Mouse (Mus musculus): ENCODE results near the gene Cyp2s1. TPM values are rescaled to one million over a fixed set of nuclear protein-coding genes. Genes with fewer than 3 reads are reported as not detected.

The Cyp2s1 gene
- total and polyA plus RNA-seq, 3 experiments = not detected

- no peaks in the 10 kb centered on the region for H3K79me2 ChIP-seq (ENCODE audit: control insufficient read depth, insufficient read depth, low read length, poor library complexity)
- H3K27ac ChIP-seq (ENCODE audit: control insufficient read depth, low read depth, low read length) = no peak overlapping the region
- no peak for DNase-seq (ENCODE audit: low read depth, low spot score)
- no peak overlapping the region for H3K9ac ChIP-seq (ENCODE audit: control insufficient read depth, low read depth, low read length, poor library complexity, severe bottlenecking)
- no peaks in the 10 kb centered on the region for H3K36me3 ChIP-seq (ENCODE audit: control insufficient read depth in 1 of 2, insufficient read depth in 2 of 2, low read length in 2 of 2)
- no peak for TF ChIP-seq MXI1 (IDR thresholded peaks at IDR 0.05; ENCODE audit: low read depth, low read length)
- no peak for TF ChIP-seq ZMIZ1 (IDR thresholded peaks at IDR 0.05; ENCODE audit: low read depth, low read length)
- no peak for TF ChIP-seq GATA1 (IDR thresholded peaks at IDR 0.05; ENCODE audit: low read depth, low read length)
- no peak for TF ChIP-seq TCF12 (IDR thresholded peaks at IDR 0.05; ENCODE audit: low read depth, low read length)
- no peak for TF ChIP-seq ZNF384 (IDR thresholded peaks at IDR 0.05; ENCODE audit: low read depth, low read length)
- no peak for TF ChIP-seq CHD1 (IDR thresholded peaks at IDR 0.05; ENCODE audit: low read depth, low read length)
- no peak for TF ChIP-seq RAD21 (IDR thresholded peaks at IDR 0.05; ENCODE audit: low read depth, low read length)
- TF ChIP-seq NRF1 (IDR thresholded peaks at IDR 0.05; ENCODE audit: insufficient read depth, low read depth, low read length, poor library complexity, severe bottlenecking) = no peak
- no peak for TF ChIP-seq POLR2AphosphoS5 (IDR thresholded peaks at IDR 0.05; ENCODE audit: borderline replicate concordance, low read depth, low read length)
- TF ChIP-seq SMC3 (IDR thresholded peaks at IDR 0.05; ENCODE audit: low read depth, low read length) = no peak
- no peak for TF ChIP-seq MAFK (IDR thresholded peaks at IDR 0.05; ENCODE audit: borderline replicate concordance, low read depth, low read length)
- no peak for TF ChIP-seq BHLHE40 (IDR thresholded peaks at IDR 0.05; ENCODE audit: borderline replicate concordance, low read depth, low read length)
- no peak for TF ChIP-seq MAX (IDR thresholded peaks at IDR 0.05; ENCODE audit: low read length)
- TF ChIP-seq ZC3H11A (IDR thresholded peaks at IDR 0.05; ENCODE audit: low read depth, low read length) = no peak
- no peak for TF ChIP-seq MEF2A (IDR thresholded peaks at IDR 0.05; ENCODE audit: extremely low read depth, insufficient replicate concordance, low read depth, low read length, poor library complexity, severe bottlenecking)
- TF ChIP-seq CTCF (IDR thresholded peaks at IDR 0.05 in 2 of 3, conservative IDR thresholded peaks at IDR 0.05 in 1 of 3; ENCODE audit: control insufficient read depth in 1 of 3, insufficient read depth in 1 of 3, low read depth in 2 of 3, low read length in 3 of 3, poor library complexity in 1 of 3, severe bottlenecking in 1 of 3) = no peak
- no peak for TF ChIP-seq ZKSCAN1 (IDR thresholded peaks at IDR 0.05; ENCODE audit: low read depth, low read length)
- TF ChIP-seq USF2 (IDR thresholded peaks at IDR 0.05; ENCODE audit: borderline replicate concordance in 1 of 2, insufficient read depth in 1 of 2, low read depth in 1 of 2, low read length in 2 of 2) = no peak
- no peaks in the 10 kb centered on the region for H3K4me1 ChIP-seq (ENCODE audit: control insufficient read depth in 1 of 2, insufficient read depth in 2 of 2, low read length in 2 of 2)
- no peaks in the 10 kb centered on the region for H3K27me3 ChIP-seq (ENCODE audit: control insufficient read depth in 1 of 2, insufficient read depth in 2 of 2, low read length in 2 of 2)
- no peak overlapping the region for H3K4me3 ChIP-seq (ENCODE audit: control insufficient read depth in 1 of 2, insufficient read depth in 1 of 2, low read depth in 2 of 2, low read length in 2 of 2)
- H3K9me3 ChIP-seq (replicated peaks; ENCODE audit: insufficient read depth, low read length) = no peaks in the 10 kb centered on the region
Observed at GRCm38 (mm10) chr7:25782744-25783143, 34.0 kb downstream of the Cyp2s1 start.

- TF ChIP-seq NRF1 (IDR thresholded peaks at IDR 0.05; ENCODE audit: insufficient read depth, low read depth, low read length, poor library complexity, severe bottlenecking) (no peak), ELF1 (IDR thresholded peaks at IDR 0.05; ENCODE audit: low read depth, low read length) (no peak), GATA1 (IDR thresholded peaks at IDR 0.05; ENCODE audit: low read depth, low read length) (no peak), POLR2AphosphoS5 (IDR thresholded peaks at IDR 0.05; ENCODE audit: borderline replicate concordance, low read depth, low read length) (no peak)
- no peak for DNase-seq (ENCODE audit: low read depth, low spot score)
- H3K27ac ChIP-seq (ENCODE audit: control insufficient read depth, low read depth, low read length) = no peak overlapping the region
- no peaks in the 10 kb centered on the region for H3K79me2 ChIP-seq (ENCODE audit: control insufficient read depth, insufficient read depth, low read length, poor library complexity)
- H3K4me3 ChIP-seq (ENCODE audit: control insufficient read depth in 1 of 2, insufficient read depth in 1 of 2, low read depth in 2 of 2, low read length in 2 of 2) = no peak overlapping the region
- no peaks in the 10 kb centered on the region for H3K4me1 ChIP-seq (ENCODE audit: control insufficient read depth in 1 of 2, insufficient read depth in 2 of 2, low read length in 2 of 2)
- no peaks in the 10 kb centered on the region for H3K9me3 ChIP-seq (replicated peaks; ENCODE audit: insufficient read depth, low read length)
- no peaks in the 10 kb centered on the region for H3K27me3 ChIP-seq (ENCODE audit: control insufficient read depth in 1 of 2, insufficient read depth in 2 of 2, low read length in 2 of 2)
- H3K9ac ChIP-seq (ENCODE audit: control insufficient read depth, low read depth, low read length, poor library complexity, severe bottlenecking) = no peak overlapping the region
- H3K36me3 ChIP-seq (ENCODE audit: control insufficient read depth in 1 of 2, insufficient read depth in 2 of 2, low read length in 2 of 2) = no peaks in the 10 kb centered on the region
Observed at GRCm38 (mm10) chr7:25781937-25782610, 34.6 kb downstream of the Cyp2s1 start.
